Mouse (Mus musculus) intestine, postnatal 0 days (tissue): Measurements from ENCODE around the gene Gtf2h3. TPM values are rescaled to one million over a fixed set of nuclear protein-coding genes. Genes with fewer than 3 reads are reported as not detected.
A peak's percentile ranks its signal among the peaks of the same experiment; 100 is the strongest.

Source experiments
- ATAC-seq: fragments of 200-750 bp; cut with Nextera tagmentation; 2 replicates; pipeline ENCODE4 v1.8.0; 2017; ENCODE audit warnings: mild to moderate bottlenecking, moderate TSS enrichment, moderate library complexity
- H3K27ac ChIP-seq: fragments of 300-500 bp; sonication (generic); 2 replicates; pipeline ENCODE4 v1.5.1; 2014; ENCODE audit warnings: mild to moderate bottlenecking, low read depth, low read length, moderate library complexity
- H3K27me3 ChIP-seq: fragments of 300-500 bp; sonication (generic); replicated peaks from 2 replicates; pipeline ENCODE4 v1.6.1; 2014; ENCODE audit warnings: low read length, mixed read lengths; ENCODE audit not compliant: control insufficient read depth, insufficient read depth
- H3K36me3 ChIP-seq: fragments of 300-500 bp; sonication (generic); 2 replicates; pipeline ENCODE4 v1.6.1; 2014; ENCODE audit warnings: mild to moderate bottlenecking, moderate library complexity; ENCODE audit not compliant: control insufficient read depth, insufficient read depth
- H3K4me1 ChIP-seq: fragments of 300-500 bp; sonication (generic); replicated peaks from 2 replicates; pipeline ENCODE4 v1.6.1; 2014; ENCODE audit warnings: antibody characterized with exemption, low read length, mixed read lengths; ENCODE audit not compliant: control insufficient read depth, insufficient read depth
- H3K4me2 ChIP-seq: fragments of 300-500 bp; sonication (generic); replicated peaks from 2 replicates; pipeline ENCODE4 v1.6.1; 2014; ENCODE audit warnings: low read depth, mild to moderate bottlenecking, moderate library complexity
- H3K4me3 ChIP-seq: fragments of 300-500 bp; sonication (generic); 2 replicates; pipeline ENCODE4 v1.5.1; 2014; ENCODE audit warnings: low read depth, low read length
- H3K9ac ChIP-seq: fragments of 300-500 bp; sonication (generic); 2 replicates; pipeline ENCODE4 v1.6.1; 2014; ENCODE audit warnings: mild to moderate bottlenecking, low read depth, low read length
- H3K9me3 ChIP-seq: fragments of 300-500 bp; sonication (generic); 2 replicates; pipeline ENCODE4 v1.6.1; 2016; ENCODE audit warnings: mixed run types; ENCODE audit not compliant: control insufficient read depth
- CTCF ChIP-seq: sonication (generic); IDR thresholded peaks from 2 replicates; pipeline ENCODE4 v1.5.1; 2016; ENCODE audit warnings: low read depth, mild to moderate bottlenecking, control low read depth, antibody characterized with exemption, moderate library complexity
- WGBS: fragments of 180-500 bp; shearing (Covaris S2); extraction: QIAGEN DNeasy Blood & Tissue Kit; methylation state at CpG from one replicate; pipeline ENCODE4 v1.1.7; 2014; 5-methylcytosine and 5-hydroxymethylcytosine counted together
- polyA plus RNA-seq: library from polyadenylated mRNA; unstranded; fragments of >200 nt; fragmentation: Nextera tagmentation; extraction: Ambion mirVana; gene quantifications from 2 replicates; pipeline ENCODE4 v1.2.1, GENCODE M21; 2015

Gtf2h3 gene
- polyA plus RNA-seq, 1 experiment from 2014 or later, result 15.9 TPM

GRCm38 (mm10) chr5:124553607-124554006 is 25.3 kb upstream of the Gtf2h3 start:
- Histone ChIP-seq H3K27ac (no peak overlapping the region), H3K4me1 (no peaks in the 10 kb centered on the region)
- 64% methylated on average over 6 of the region's 6 CpGs for WGBS

GRCm38 (mm10) chr5:124555145-124555544 is 23.8 kb upstream of the Gtf2h3 start:
- ATAC-seq, result no peak
- H3K4me2 ChIP-seq, result no peak overlapping the region
- WGBS, result 76% methylated on average over 1 of the region's 1 CpGs
- H3K36me3 ChIP-seq, result peaks cover 51% of the 10 kb centered on the region
- peak; percentile 64 for TF ChIP-seq CTCF
- H3K27me3 ChIP-seq, result no peaks in the 10 kb centered on the region
- no peak overlapping the region for H3K9ac ChIP-seq
- no peaks in the 10 kb centered on the region for H3K4me1 ChIP-seq
- H3K27ac ChIP-seq, result no peak overlapping the region
- no peak overlapping the region for H3K4me3 ChIP-seq
- no peaks in the 10 kb centered on the region for H3K9me3 ChIP-seq

More at GRCm38 (mm10) chr5:124553607-124554006, 25.3 kb upstream of the Gtf2h3 start:
- Histone ChIP-seq H3K36me3 (peaks cover 39% of the 10 kb centered on the region), H3K9me3 (no peaks in the 10 kb centered on the region), H3K4me3 (peak overlapping the region; percentile 88), H3K4me2 (peak overlapping the region; percentile 81), H3K27me3 (no peaks in the 10 kb centered on the region), H3K9ac (0 out of 2 replicates have a peak overlapping the region, but pooled peaks have one; percentile 70)
- TF ChIP-seq CTCF, result no peak
- no peak for ATAC-seq

DNA sequence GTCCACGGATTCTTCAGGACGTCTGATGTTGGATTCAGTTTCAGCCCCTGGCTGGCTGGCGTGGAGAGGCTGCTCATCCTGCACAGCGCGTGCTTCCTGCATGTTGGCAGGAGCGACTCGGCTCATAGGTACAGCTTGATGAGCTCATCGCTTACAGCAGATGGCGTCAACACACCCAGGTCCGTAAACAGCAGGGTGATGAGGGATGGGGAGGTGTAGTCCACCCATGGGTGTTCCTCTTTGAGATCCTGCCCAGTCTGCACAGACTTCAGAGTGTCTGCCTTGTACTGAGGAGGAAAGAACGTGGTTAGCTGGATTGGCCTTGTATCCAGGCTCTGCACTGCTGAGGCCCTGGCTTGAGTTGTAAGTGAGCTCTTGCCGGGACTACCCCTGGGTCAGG is 7.9 kb upstream of the Gtf2h3 start:
- 0 out of 2 replicates have a peak, but pooled peaks have one; percentile 22 for ATAC-seq
- peak overlapping the region; percentile 9; the same call in 1 of the 2 replicates for H3K27ac ChIP-seq
- no peaks in the 10 kb centered on the region for H3K9me3 ChIP-seq
- no peak for TF ChIP-seq CTCF
- WGBS, result 75% methylated on average over 12 of the region's 12 CpGs
- no peaks in the 10 kb centered on the region for H3K4me1 ChIP-seq
- H3K4me3 ChIP-seq, result no peak overlapping the region
- no peak overlapping the region for H3K9ac ChIP-seq
- no peaks in the 10 kb centered on the region for H3K27me3 ChIP-seq
- peaks cover 96% of the 10 kb centered on the region for H3K36me3 ChIP-seq
- no peak overlapping the region for H3K4me2 ChIP-seq

DNA sequence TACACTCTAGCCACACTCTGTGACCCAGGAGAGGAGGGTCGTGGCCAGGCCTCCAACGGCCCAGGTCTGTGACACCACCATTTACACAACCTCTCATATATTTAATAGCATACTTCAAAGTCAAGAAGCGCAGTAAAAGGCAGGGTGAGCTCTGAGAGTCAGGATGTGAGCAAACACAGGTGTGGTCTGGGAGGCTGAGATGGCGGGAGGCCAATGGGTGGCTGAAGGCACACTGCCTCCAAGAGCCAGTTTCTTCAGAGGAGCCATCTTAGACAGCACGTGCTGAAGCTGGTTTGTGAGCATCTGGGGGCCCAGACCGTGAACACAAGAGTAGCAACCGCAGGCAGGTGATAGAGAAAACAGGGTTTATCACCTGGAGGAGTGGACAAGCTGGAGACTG is 3.5 kb upstream of the Gtf2h3 start:
- peak; percentile 14; the same call in 1 of the 2 replicates for ATAC-seq
- Histone ChIP-seq H3K27ac (no peak overlapping the region), H3K36me3 (peaks cover 61% of the 10 kb centered on the region), H3K27me3 (no peaks in the 10 kb centered on the region), H3K4me2 (no peak overlapping the region), H3K4me1 (0 out of 2 replicates have a peak, but pooled peaks cover 3% of the 10 kb centered on the region), H3K9me3 (no peaks in the 10 kb centered on the region), H3K9ac (no peak overlapping the region), H3K4me3 (no peak overlapping the region)
- no peak for TF ChIP-seq CTCF
- WGBS, result 57% methylated on average over 7 of the region's 7 CpGs

DNA sequence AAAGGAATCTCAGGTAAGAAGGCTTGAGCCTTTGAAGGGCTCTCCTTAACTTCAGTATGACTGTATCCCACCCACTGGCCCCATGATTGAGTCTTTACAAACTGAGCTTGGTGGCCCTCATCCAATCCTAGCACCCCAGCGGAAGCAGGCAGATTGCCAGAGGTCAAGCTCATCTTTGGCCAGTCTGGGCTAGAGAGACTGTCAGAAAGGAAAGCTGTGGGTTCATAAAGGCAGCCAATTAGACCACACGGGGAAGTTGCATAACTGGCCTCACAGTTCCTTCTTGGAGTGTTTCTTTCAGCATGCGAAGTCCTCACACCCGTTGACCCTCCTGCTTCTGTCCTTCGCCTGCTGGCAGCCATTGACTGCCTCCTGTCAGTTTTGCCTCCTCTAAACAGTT is 3.6 kb downstream of the Gtf2h3 start:
- H3K9ac ChIP-seq, result no peak overlapping the region
- WGBS, result 82% methylated on average over 5 of the region's 5 CpGs
- H3K9me3 ChIP-seq, result no peaks in the 10 kb centered on the region
- peaks cover 34% of the 10 kb centered on the region for H3K36me3 ChIP-seq
- 0 out of 2 replicates have a peak, but pooled peaks cover 3% of the 10 kb centered on the region for H3K4me1 ChIP-seq
- H3K27ac ChIP-seq, result no peak overlapping the region
- no peaks in the 10 kb centered on the region for H3K27me3 ChIP-seq
- no peak overlapping the region for H3K4me2 ChIP-seq
- ATAC-seq, result no peak
- no peak for TF ChIP-seq CTCF
- no peak overlapping the region for H3K4me3 ChIP-seq

GRCm38 (mm10) chr5:124592768-124593167 is 13.8 kb downstream of the Gtf2h3 start:
- TF ChIP-seq CTCF, result no peak
- Histone ChIP-seq H3K36me3 (peaks cover 61% of the 10 kb centered on the region), H3K9ac (no peak overlapping the region), H3K27ac (no peak overlapping the region), H3K4me3 (no peak overlapping the region), H3K4me1 (no peaks in the 10 kb centered on the region), H3K27me3 (no peaks in the 10 kb centered on the region), H3K9me3 (no peaks in the 10 kb centered on the region), H3K4me2 (no peak overlapping the region)
- WGBS, result 100% methylated on average over 3 of the region's 3 CpGs
- no peak for ATAC-seq
